Mouse (Mus musculus) lung, postnatal 0 days (tissue): Measurements from ENCODE around the gene Ephb4.

Experiments
- CTCF ChIP-seq: IDR thresholded peaks from 2 replicates; pipeline ENCODE4 v1.5.1; 2016; ENCODE audit warnings: antibody characterized with exemption, mild to moderate bottlenecking
- EP300 ChIP-seq: IDR thresholded peaks from 2 replicates; pipeline ENCODE4 v1.6.1; 2016; ENCODE audit warnings: antibody characterized with exemption, mild to moderate bottlenecking, control low read depth

DNA sequence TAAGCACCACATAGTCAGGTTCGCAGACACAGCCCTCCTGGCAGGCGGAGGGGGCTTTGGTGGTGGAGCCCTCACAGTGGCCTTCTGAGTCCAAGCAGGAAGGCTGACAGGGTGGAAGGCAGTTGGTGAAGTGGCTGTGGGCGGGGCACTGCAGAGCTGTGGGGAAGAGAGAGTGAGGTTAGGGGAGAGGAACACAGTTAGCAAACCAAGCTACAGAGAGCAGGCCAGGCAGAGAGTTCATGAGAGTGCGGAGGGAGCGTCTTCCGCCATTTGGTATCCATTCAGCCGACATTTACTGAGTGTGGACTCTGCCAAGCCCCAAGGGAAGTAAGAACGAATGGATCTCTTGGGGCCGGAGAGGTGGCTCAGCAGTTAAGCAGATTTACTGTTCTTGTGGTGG is 69.2 kb downstream of the Ephb4 start:
- TF ChIP-seq EP300, result no peak
- no peak for TF ChIP-seq CTCF
